Mouse (Mus musculus): Measurements from ENCODE around the gene Shroom3. TPM values are rescaled to one million over a fixed set of nuclear protein-coding genes. Genes with fewer than 3 reads are reported as not detected.

The Shroom3 gene
- polyA plus RNA-seq, 1 experiment: 18.6 TPM

GRCm38 (mm10) chr5:92970480-92970879 lies 287.2 kb downstream of the Shroom3 start:
- no peak overlapping the region for H3K4me3 ChIP-seq (ENCODE audit: insufficient read depth, low read depth, low read length)
- no peaks in the 10 kb centered on the region for H3K36me3 ChIP-seq (ENCODE audit: control insufficient read depth, insufficient read depth, low read length)
- H3K27ac ChIP-seq (ENCODE audit: insufficient read depth, low read depth, low read length): no peak overlapping the region
- DNase-seq: peak; percentile 33
- 29% methylated on average over 7 of the region's 7 CpGs for WGBS
- no peaks in the 10 kb centered on the region for H3K27me3 ChIP-seq (replicated peaks; ENCODE audit: control insufficient read depth, insufficient read depth, low read length)
- TF ChIP-seq CTCF (conservative IDR thresholded peaks at IDR 0.05; ENCODE audit: insufficient read depth, insufficient read length, low read depth, low read length): peak; percentile 44
- no peak for TF ChIP-seq POLR2A (IDR thresholded peaks at IDR 0.05; ENCODE audit: low read depth, low read length)
- H3K4me1 ChIP-seq (ENCODE audit: control insufficient read depth, insufficient read depth, low read length): no peaks in the 10 kb centered on the region

GRCm38 (mm10) chr5:92980393-92980792 lies 297.2 kb downstream of the Shroom3 start:
- H3K4me1 ChIP-seq (ENCODE audit: control insufficient read depth, insufficient read depth, low read length): no peaks in the 10 kb centered on the region
- H3K27me3 ChIP-seq (replicated peaks; ENCODE audit: control insufficient read depth, insufficient read depth, low read length): no peaks in the 10 kb centered on the region
- no peak overlapping the region for H3K27ac ChIP-seq (ENCODE audit: insufficient read depth, low read depth, low read length)
- no peak overlapping the region for H3K4me3 ChIP-seq (ENCODE audit: insufficient read depth, low read depth, low read length)
- no peak for DNase-seq
- 91% methylated on average over 6 of the region's 6 CpGs for WGBS
- no peak for TF ChIP-seq CTCF (conservative IDR thresholded peaks at IDR 0.05; ENCODE audit: insufficient read depth, insufficient read length, low read depth, low read length)
- no peak for TF ChIP-seq POLR2A (IDR thresholded peaks at IDR 0.05; ENCODE audit: low read depth, low read length)
- H3K36me3 ChIP-seq (ENCODE audit: control insufficient read depth, insufficient read depth, low read length): no peaks in the 10 kb centered on the region

- no peaks in the 10 kb centered on the region for H3K4me1 ChIP-seq (ENCODE audit: control insufficient read depth, insufficient read depth, low read length)
- TF ChIP-seq CTCF (conservative IDR thresholded peaks at IDR 0.05; ENCODE audit: insufficient read depth, insufficient read length, low read depth, low read length) (no peak), POLR2A (IDR thresholded peaks at IDR 0.05; ENCODE audit: low read depth, low read length) (no peak)
- DNase-seq: no peak
- no peaks in the 10 kb centered on the region for H3K36me3 ChIP-seq (ENCODE audit: control insufficient read depth, insufficient read depth, low read length)
- no peak overlapping the region for H3K4me3 ChIP-seq (ENCODE audit: insufficient read depth, low read depth, low read length)
- no peak overlapping the region for H3K27ac ChIP-seq (ENCODE audit: insufficient read depth, low read depth, low read length)
- 62% methylated on average over 2 of the region's 2 CpGs for WGBS
- no peaks in the 10 kb centered on the region for H3K27me3 ChIP-seq (replicated peaks; ENCODE audit: control insufficient read depth, insufficient read depth, low read length)
These were observed 297.6 kb downstream of the Shroom3 start for GRCm38 (mm10) chr5:92980862-92981261.

GRCm38 (mm10) chr5:92982673-92983072 lies 299.4 kb downstream of the Shroom3 start:
- H3K36me3 ChIP-seq (ENCODE audit: control insufficient read depth, insufficient read depth, low read length): no peaks in the 10 kb centered on the region
- no peak overlapping the region for H3K4me3 ChIP-seq (ENCODE audit: insufficient read depth, low read depth, low read length)
- no peak overlapping the region for H3K27ac ChIP-seq (ENCODE audit: insufficient read depth, low read depth, low read length)
- no peaks in the 10 kb centered on the region for H3K27me3 ChIP-seq (replicated peaks; ENCODE audit: control insufficient read depth, insufficient read depth, low read length)
- H3K4me1 ChIP-seq (ENCODE audit: control insufficient read depth, insufficient read depth, low read length): no peaks in the 10 kb centered on the region
- peak; percentile 47 for DNase-seq
- peak; percentile 42 for TF ChIP-seq CTCF (conservative IDR thresholded peaks at IDR 0.05; ENCODE audit: insufficient read depth, insufficient read length, low read depth, low read length)
- TF ChIP-seq POLR2A (IDR thresholded peaks at IDR 0.05; ENCODE audit: low read depth, low read length): no peak

- H3K36me3 ChIP-seq (ENCODE audit: control insufficient read depth, insufficient read depth, low read length): no peaks in the 10 kb centered on the region
- H3K4me1 ChIP-seq (ENCODE audit: control insufficient read depth, insufficient read depth, low read length): 0 out of 2 replicates have a peak, but pooled peaks cover 3% of the 10 kb centered on the region
- no peak overlapping the region for H3K4me3 ChIP-seq (ENCODE audit: insufficient read depth, low read depth, low read length)
- DNase-seq: no peak
- TF ChIP-seq POLR2A (IDR thresholded peaks at IDR 0.05; ENCODE audit: low read depth, low read length) (no peak), CTCF (conservative IDR thresholded peaks at IDR 0.05; ENCODE audit: insufficient read depth, insufficient read length, low read depth, low read length) (peak; percentile 45)
- H3K27ac ChIP-seq (ENCODE audit: insufficient read depth, low read depth, low read length): no peak overlapping the region
- H3K27me3 ChIP-seq (replicated peaks; ENCODE audit: control insufficient read depth, insufficient read depth, low read length): no peaks in the 10 kb centered on the region
- 57% methylated on average over 2 of the region's 2 CpGs for WGBS
These were observed 300.7 kb downstream of the Shroom3 start for GRCm38 (mm10) chr5:92983942-92984341.

GRCm38 (mm10) chr5:92984692-92985091 lies 301.5 kb downstream of the Shroom3 start:
- TF ChIP-seq POLR2A (IDR thresholded peaks at IDR 0.05; ENCODE audit: low read depth, low read length) (no peak), CTCF (conservative IDR thresholded peaks at IDR 0.05; ENCODE audit: insufficient read depth, insufficient read length, low read depth, low read length) (no peak)
- 0 out of 2 replicates have a peak, but pooled peaks cover 3% of the 10 kb centered on the region for H3K4me1 ChIP-seq (ENCODE audit: control insufficient read depth, insufficient read depth, low read length)
- no peaks in the 10 kb centered on the region for H3K36me3 ChIP-seq (ENCODE audit: control insufficient read depth, insufficient read depth, low read length)
- DNase-seq: no peak
- H3K4me3 ChIP-seq (ENCODE audit: insufficient read depth, low read depth, low read length): no peak overlapping the region
- H3K27ac ChIP-seq (ENCODE audit: insufficient read depth, low read depth, low read length): no peak overlapping the region
- H3K27me3 ChIP-seq (replicated peaks; ENCODE audit: control insufficient read depth, insufficient read depth, low read length): no peaks in the 10 kb centered on the region
- WGBS: 48% methylated on average over 1 of the region's 1 CpGs

GRCm38 (mm10) chr5:92985391-92985790 lies 302.2 kb downstream of the Shroom3 start:
- DNase-seq: no peak
- no peaks in the 10 kb centered on the region for H3K27me3 ChIP-seq (replicated peaks; ENCODE audit: control insufficient read depth, insufficient read depth, low read length)
- no peaks in the 10 kb centered on the region for H3K36me3 ChIP-seq (ENCODE audit: control insufficient read depth, insufficient read depth, low read length)
- 0 out of 2 replicates have a peak, but pooled peaks cover 3% of the 10 kb centered on the region for H3K4me1 ChIP-seq (ENCODE audit: control insufficient read depth, insufficient read depth, low read length)
- H3K4me3 ChIP-seq (ENCODE audit: insufficient read depth, low read depth, low read length): no peak overlapping the region
- TF ChIP-seq CTCF (conservative IDR thresholded peaks at IDR 0.05; ENCODE audit: insufficient read depth, insufficient read length, low read depth, low read length) (no peak), POLR2A (IDR thresholded peaks at IDR 0.05; ENCODE audit: low read depth, low read length) (no peak)
- WGBS: 86% methylated on average over 2 of the region's 2 CpGs
- no peak overlapping the region for H3K27ac ChIP-seq (ENCODE audit: insufficient read depth, low read depth, low read length)

All from kidney, adult 2 months (tissue).